Mouse (Mus musculus): ENCODE measurements at regions not wholly inside any gene's neighbourhood (a gene's known extent, or its start where the extent isn't known, plus 50 kb on each side); places are given as distances from the start of the nearest gene placed in this dataset.

- Histone ChIP-seq H3K9ac (no peak overlapping the region), H3K27ac (no peak overlapping the region), H3K4me3 (no peak overlapping the region), H3K27me3 (no peaks in the 10 kb centered on the region), H3K36me3 (no peaks in the 10 kb centered on the region), H3K4me2 (replicated peaks) (no peak overlapping the region), H3K4me1 (no peaks in the 10 kb centered on the region), H3K9me3 (no peaks in the 10 kb centered on the region)
- WGBS = 69% methylated on average over 2 of the region's 2 CpGs
- no peak for ATAC-seq (ENCODE audit: low FRiP score, low read depth)
These were observed 112.0 kb upstream of the Smarca2 start for GRCm38 (mm10) chr19:26492806-26493205.

- Histone ChIP-seq H3K27me3 (no peaks in the 10 kb centered on the region), H3K9ac (no peak overlapping the region), H3K4me3 (no peak overlapping the region), H3K9me3 (peaks cover 9% of the 10 kb centered on the region), H3K27ac (no peak overlapping the region), H3K4me2 (replicated peaks) (no peak overlapping the region), H3K4me1 (no peaks in the 10 kb centered on the region), H3K36me3 (no peaks in the 10 kb centered on the region)
- ATAC-seq (ENCODE audit: low FRiP score, low read depth) = no peak
These were observed 103.8 kb upstream of the Smarca2 start for GRCm38 (mm10) chr19:26501064-26501463.

DNA sequence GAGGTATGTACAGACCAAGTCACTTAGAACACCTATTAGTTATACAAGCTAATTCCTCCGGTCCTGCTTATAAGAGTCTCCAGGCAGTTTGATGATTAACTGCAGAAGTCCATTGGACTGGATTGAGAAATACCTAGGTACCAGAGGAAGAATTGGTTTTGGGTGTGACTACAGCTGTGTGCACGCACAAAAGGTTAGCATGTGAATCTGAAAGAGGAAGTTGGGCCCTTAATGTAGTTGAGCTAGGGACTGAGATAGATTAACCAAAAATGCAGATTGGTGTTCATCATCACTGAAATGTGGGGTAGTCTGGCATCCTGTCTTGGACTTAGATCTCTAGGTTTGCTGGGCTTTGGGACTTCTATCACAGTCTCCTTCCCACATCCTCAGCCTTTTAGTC is 100.8 kb upstream of the Smarca2 start:
- H3K4me1 ChIP-seq = peaks cover 5% of the 10 kb centered on the region
- H3K9ac ChIP-seq = no peak overlapping the region
- H3K9me3 ChIP-seq = peaks cover 9% of the 10 kb centered on the region
- 81% methylated on average over 2 of the region's 2 CpGs for WGBS
- ATAC-seq (ENCODE audit: low FRiP score, low read depth) = no peak
- no peak overlapping the region for H3K4me3 ChIP-seq
- H3K36me3 ChIP-seq = no peaks in the 10 kb centered on the region
- H3K27ac ChIP-seq = no peak overlapping the region
- H3K4me2 ChIP-seq (replicated peaks) = no peak overlapping the region
- H3K27me3 ChIP-seq = no peaks in the 10 kb centered on the region

DNA sequence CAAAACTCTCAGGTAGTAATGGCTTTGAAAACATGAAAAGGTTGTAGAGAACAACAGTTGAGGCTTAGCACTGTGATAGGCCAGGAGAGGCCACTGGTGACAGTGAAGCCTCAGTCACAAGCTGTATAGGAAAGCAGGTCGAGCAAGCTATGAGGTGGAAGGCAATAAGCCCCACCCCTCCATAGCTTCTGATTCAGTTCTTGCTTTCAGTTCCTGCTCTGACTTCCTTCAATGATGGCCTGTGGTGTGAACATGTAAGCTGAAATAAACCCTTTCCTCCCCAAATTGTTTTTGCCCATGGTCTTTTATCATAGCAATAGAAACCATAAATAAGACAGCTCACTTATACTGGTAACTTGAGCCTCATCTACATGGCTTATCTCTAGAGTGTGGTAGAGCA is 98.0 kb upstream of the Smarca2 start:
- ATAC-seq (ENCODE audit: low FRiP score, low read depth) = no peak
- Histone ChIP-seq H3K9ac (no peak overlapping the region), H3K9me3 (peaks cover 9% of the 10 kb centered on the region), H3K4me1 (peaks cover 18% of the 10 kb centered on the region), H3K27ac (no peak overlapping the region), H3K4me2 (replicated peaks) (no peak overlapping the region), H3K27me3 (no peaks in the 10 kb centered on the region), H3K4me3 (no peak overlapping the region), H3K36me3 (no peaks in the 10 kb centered on the region)
- 70% methylated on average over 1 of the region's 1 CpGs for WGBS

- Histone ChIP-seq H3K36me3 (no peaks in the 10 kb centered on the region), H3K27me3 (no peaks in the 10 kb centered on the region), H3K4me3 (no peak overlapping the region), H3K27ac (no peak overlapping the region), H3K4me2 (replicated peaks) (no peak overlapping the region), H3K4me1 (peaks cover 19% of the 10 kb centered on the region), H3K9me3 (peaks cover 9% of the 10 kb centered on the region), H3K9ac (no peak overlapping the region)
- WGBS = 75% methylated on average over 11 of the region's 11 CpGs
- ATAC-seq (ENCODE audit: low FRiP score, low read depth) = no peak
These were observed 96.9 kb upstream of the Smarca2 start for GRCm38 (mm10) chr19:26507986-26508385.

DNA sequence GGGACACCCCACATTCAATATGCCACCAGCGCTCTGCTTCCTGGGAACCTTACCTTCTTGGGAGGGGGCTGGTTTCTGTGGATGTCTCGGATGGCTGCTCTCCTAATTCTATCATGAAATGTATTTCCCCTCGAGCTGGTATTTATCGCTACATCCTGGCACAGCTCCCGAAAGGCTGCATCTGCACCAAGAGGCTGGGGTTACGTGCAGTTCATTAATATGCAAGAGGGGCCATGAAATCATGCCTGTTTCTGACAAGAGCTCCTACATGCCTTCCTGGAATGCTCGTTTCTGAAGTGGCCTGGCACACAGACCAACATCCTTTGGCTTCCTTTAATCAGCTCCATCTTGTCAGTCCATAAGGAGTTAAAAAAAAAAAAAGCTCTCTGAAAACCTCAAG is 96.2 kb upstream of the Smarca2 start:
- Histone ChIP-seq H3K4me1 (peaks cover 19% of the 10 kb centered on the region), H3K27me3 (no peaks in the 10 kb centered on the region), H3K36me3 (no peaks in the 10 kb centered on the region), H3K9ac (no peak overlapping the region), H3K4me3 (no peak overlapping the region), H3K9me3 (peaks cover 9% of the 10 kb centered on the region), H3K4me2 (replicated peaks) (no peak overlapping the region; the same call in 1 of the 2 replicates), H3K27ac (no peak overlapping the region)
- ATAC-seq (ENCODE audit: low FRiP score, low read depth) = no peak
- 50% methylated on average over 7 of the region's 7 CpGs for WGBS

DNA sequence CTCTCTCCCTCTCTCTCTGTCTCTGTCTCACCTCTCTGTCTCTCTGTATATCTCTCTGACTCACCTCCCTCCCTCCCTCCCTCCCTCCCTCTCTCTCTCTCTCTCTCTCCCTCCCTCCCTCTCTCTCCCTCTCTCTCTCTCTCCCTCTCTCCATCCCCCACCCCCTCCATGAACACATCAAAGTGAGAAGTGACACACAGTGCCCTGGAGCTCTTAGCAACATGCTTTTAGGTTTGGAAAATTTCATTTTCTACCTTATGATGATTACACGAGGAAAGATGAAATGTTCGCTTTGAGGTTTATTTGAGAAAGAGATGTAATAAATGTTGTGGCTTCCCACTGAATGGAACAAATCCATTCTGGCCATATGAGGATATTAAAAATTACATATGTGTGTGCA is 95.6 kb upstream of the Smarca2 start:
- H3K9ac ChIP-seq = no peak overlapping the region
- WGBS = 61% methylated on average over 2 of the region's 2 CpGs
- H3K36me3 ChIP-seq = no peaks in the 10 kb centered on the region
- H3K9me3 ChIP-seq = peaks cover 9% of the 10 kb centered on the region
- H3K27ac ChIP-seq = no peak overlapping the region
- no peak overlapping the region for H3K4me2 ChIP-seq (replicated peaks)
- no peak overlapping the region for H3K4me3 ChIP-seq
- no peaks in the 10 kb centered on the region for H3K27me3 ChIP-seq
- no peak for ATAC-seq (ENCODE audit: low FRiP score, low read depth)
- peaks cover 19% of the 10 kb centered on the region for H3K4me1 ChIP-seq

DNA sequence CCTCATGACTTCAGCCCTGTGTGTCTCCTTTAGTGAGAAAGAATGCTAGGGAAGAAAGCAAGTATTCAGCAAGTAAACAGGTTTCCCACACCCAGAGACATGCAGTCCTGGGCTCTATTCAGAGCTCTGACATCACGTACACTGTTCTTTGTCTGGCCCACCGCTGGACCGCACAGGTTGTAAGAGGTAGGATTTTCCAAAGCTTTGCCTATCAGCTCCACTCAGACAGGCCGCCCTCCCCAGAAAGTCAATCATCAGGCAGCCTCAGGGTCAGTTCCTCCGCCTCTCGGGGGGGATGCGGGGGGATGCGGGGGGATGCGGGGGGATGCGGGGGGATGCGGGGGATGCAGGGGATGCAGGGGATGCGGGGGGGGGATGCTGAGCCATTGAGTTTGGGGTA is 94.7 kb upstream of the Smarca2 start:
- 83% methylated on average over 12 of the region's 12 CpGs for WGBS
- Histone ChIP-seq H3K4me3 (no peak overlapping the region), H3K9ac (no peak overlapping the region), H3K9me3 (peaks cover 5% of the 10 kb centered on the region), H3K36me3 (no peaks in the 10 kb centered on the region), H3K4me2 (replicated peaks) (no peak overlapping the region), H3K4me1 (peaks cover 19% of the 10 kb centered on the region), H3K27me3 (no peaks in the 10 kb centered on the region), H3K27ac (no peak overlapping the region)
- no peak for ATAC-seq (ENCODE audit: low FRiP score, low read depth)

DNA sequence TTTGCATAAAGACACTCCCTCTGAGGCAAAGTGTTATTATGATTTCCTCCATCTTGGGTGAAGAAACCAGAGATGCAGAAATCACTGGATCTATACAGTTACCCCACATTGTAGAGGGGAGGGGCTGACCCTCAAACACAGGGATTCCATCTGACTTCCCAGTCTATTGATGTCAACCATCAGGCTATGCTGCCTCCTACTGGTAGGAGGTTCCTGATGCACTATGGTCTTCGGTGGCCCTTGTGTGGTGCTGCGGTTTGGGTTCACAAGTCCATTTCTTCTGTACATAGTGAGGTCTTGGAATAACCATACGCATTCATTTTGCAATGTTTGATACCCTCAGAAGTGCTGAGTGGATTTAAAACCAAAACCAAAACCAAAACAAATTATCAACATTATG is 94.0 kb upstream of the Smarca2 start:
- peaks cover 19% of the 10 kb centered on the region for H3K4me1 ChIP-seq
- no peaks in the 10 kb centered on the region for H3K9me3 ChIP-seq
- ATAC-seq (ENCODE audit: low FRiP score, low read depth) = no peak
- no peak overlapping the region for H3K27ac ChIP-seq
- no peaks in the 10 kb centered on the region for H3K27me3 ChIP-seq
- H3K9ac ChIP-seq = no peak overlapping the region
- no peak overlapping the region for H3K4me2 ChIP-seq (replicated peaks)
- H3K4me3 ChIP-seq = no peak overlapping the region
- H3K36me3 ChIP-seq = no peaks in the 10 kb centered on the region
- 91% methylated on average over 3 of the region's 3 CpGs for WGBS

- no peak overlapping the region for H3K9ac ChIP-seq
- no peak overlapping the region for H3K4me2 ChIP-seq (replicated peaks)
- 74% methylated on average over 6 of the region's 6 CpGs for WGBS
- H3K36me3 ChIP-seq = no peaks in the 10 kb centered on the region
- H3K4me3 ChIP-seq = no peak overlapping the region
- H3K27me3 ChIP-seq = no peaks in the 10 kb centered on the region
- ATAC-seq (ENCODE audit: low FRiP score, low read depth) = no peak
- H3K4me1 ChIP-seq = peaks cover 19% of the 10 kb centered on the region
- H3K27ac ChIP-seq = no peak overlapping the region
- no peaks in the 10 kb centered on the region for H3K9me3 ChIP-seq
These were observed 93.1 kb upstream of the Smarca2 start for GRCm38 (mm10) chr19:26511756-26512155.

DNA sequence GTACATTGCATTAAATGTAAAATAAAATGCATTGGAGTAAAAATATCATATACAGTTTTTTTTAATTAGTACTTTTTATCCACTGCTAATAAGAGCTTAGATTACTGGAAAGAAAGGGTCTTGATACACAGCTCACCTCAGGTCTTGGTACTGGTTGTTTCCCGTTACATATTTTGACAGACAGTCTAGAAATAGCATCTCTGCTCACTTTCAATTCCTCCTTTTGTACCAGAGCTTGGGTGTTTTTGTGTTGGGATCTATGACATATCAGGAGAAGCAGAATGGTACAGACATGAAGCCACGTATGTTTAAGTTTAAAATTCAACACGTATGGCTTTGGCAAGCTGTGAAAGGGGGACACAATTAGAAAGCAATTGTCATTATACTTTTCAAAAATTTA is 80.3 kb upstream of the Smarca2 start:
- Histone ChIP-seq H3K4me3 (no peak overlapping the region), H3K9me3 (no peaks in the 10 kb centered on the region), H3K36me3 (no peaks in the 10 kb centered on the region), H3K4me1 (peaks cover 3% of the 10 kb centered on the region; the same call in 1 of the 2 replicates), H3K27me3 (no peaks in the 10 kb centered on the region), H3K4me2 (replicated peaks) (no peak overlapping the region), H3K9ac (no peak overlapping the region), H3K27ac (no peak overlapping the region)
- WGBS = 91% methylated on average over 3 of the region's 3 CpGs
- ATAC-seq (ENCODE audit: low FRiP score, low read depth) = no peak

GRCm38 (mm10) chr19:26531390-26531789 is 73.5 kb upstream of the Smarca2 start:
- Histone ChIP-seq H3K4me1 (peaks cover 7% of the 10 kb centered on the region; the same call in 1 of the 2 replicates), H3K27ac (no peak overlapping the region), H3K36me3 (no peaks in the 10 kb centered on the region), H3K27me3 (no peaks in the 10 kb centered on the region), H3K9ac (no peak overlapping the region), H3K4me2 (replicated peaks) (no peak overlapping the region), H3K9me3 (no peaks in the 10 kb centered on the region), H3K4me3 (no peak overlapping the region)
- 65% methylated on average over 4 of the region's 4 CpGs for WGBS
- ATAC-seq (ENCODE audit: low FRiP score, low read depth) = no peak

DNA sequence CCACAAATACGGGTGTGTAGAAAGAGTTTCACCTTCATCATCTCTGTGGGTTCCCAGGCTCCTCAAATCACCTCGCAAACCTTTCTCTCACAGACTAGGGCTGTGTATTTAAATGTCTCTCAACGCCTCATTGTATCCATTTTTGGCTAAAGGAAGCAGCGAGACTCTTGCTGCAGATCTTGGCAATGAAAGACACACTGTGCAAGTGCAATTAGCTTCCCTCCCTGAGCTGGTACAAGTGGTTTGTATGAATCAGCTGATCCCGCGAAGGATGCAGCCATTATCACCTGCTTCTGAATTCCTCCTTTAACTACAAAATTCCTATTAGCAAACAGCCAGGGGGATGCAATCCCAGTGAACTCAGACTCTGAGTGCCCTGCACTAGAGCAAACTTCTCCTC is 72.3 kb upstream of the Smarca2 start:
- ATAC-seq (ENCODE audit: low FRiP score, low read depth) = no peak
- H3K9ac ChIP-seq = no peak overlapping the region
- H3K4me3 ChIP-seq = no peak overlapping the region
- peaks cover 7% of the 10 kb centered on the region; the same call in 1 of the 2 replicates for H3K4me1 ChIP-seq
- no peak overlapping the region for H3K27ac ChIP-seq
- WGBS = 45% methylated on average over 6 of the region's 6 CpGs
- H3K4me2 ChIP-seq (replicated peaks) = no peak overlapping the region
- H3K27me3 ChIP-seq = no peaks in the 10 kb centered on the region
- no peaks in the 10 kb centered on the region for H3K9me3 ChIP-seq
- no peaks in the 10 kb centered on the region for H3K36me3 ChIP-seq
